Mouse (Mus musculus) C2C12 (cell line): ENCODE measurements at regions not wholly inside any gene's neighbourhood (a gene's known extent, or its start where the extent isn't known, plus 50 kb on each side); places are given as distances from the start of the nearest gene placed in this dataset.

Experiments
- CTCF ChIP-seq: IDR thresholded peaks from one replicate; pipeline ENCODE4 v1.5.1; 2011; ENCODE audit not compliant: control insufficient read depth, insufficient read depth, insufficient read length
- MYOD1 ChIP-seq: IDR thresholded peaks from one replicate; pipeline ENCODE4 v1.6.1; 2011; ENCODE audit warnings: low read depth; ENCODE audit not compliant: control insufficient read depth, insufficient read length
- USF1 ChIP-seq: IDR thresholded peaks from one replicate; pipeline ENCODE4 v1.6.1; 2011; ENCODE audit warnings: low read depth, mild to moderate bottlenecking, control low read depth, moderate library complexity

DNA sequence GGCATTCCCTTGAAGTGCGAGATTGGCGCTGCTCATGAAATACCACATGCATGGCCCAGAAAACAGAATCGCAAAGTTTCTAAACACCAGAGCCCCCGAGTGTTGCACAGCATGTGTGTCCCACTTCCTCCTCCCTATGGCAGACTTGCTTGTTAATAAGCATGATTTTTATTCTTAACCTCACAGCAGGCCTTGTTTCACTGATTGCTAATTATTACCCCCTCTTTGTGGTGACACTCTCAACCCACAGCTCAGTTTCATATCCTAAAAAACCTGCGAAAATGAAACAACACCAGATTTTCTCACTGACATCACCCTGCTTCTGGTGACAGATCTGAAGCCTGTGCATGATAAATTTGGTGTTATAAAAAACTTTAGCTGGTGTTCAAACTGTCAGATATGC is 1319.3 kb upstream of the Gm7489 start:
- TF ChIP-seq CTCF (no peak), MYOD1 (no peak), USF1 (no peak)
